ENCODE assay signal across 22 mouse cellular contexts in genomic region chr2:148719271-148719995, GRCm38 (mm10). TPM values are rescaled to one million over a fixed set of nuclear protein-coding genes. Genes with fewer than 3 reads are reported as not detected.
A peak's percentile ranks its signal among the peaks of the same experiment; 100 is the strongest.
DNase-seq lines count a peak whose midpoint lies in the region; ATAC-seq lines count a peak whose summit lies in the region.
"Had no signal": no experiment of that assay in that cellular context is flagged by ENCODE, and none has a peak within 500 bp of the region (broad histone marks: within the 10 kb centered on the region; RNA-seq: fewer than 3 reads in every experiment).

No protein-coding gene starts in this region.

- H3K27me3 ChIP-seq in heart, embryonic 15.5 days, result no peaks in the 10 kb centered on the region
- H3K27me3 ChIP-seq in heart, embryonic 11.5 days (ENCODE audit: control insufficient read depth, insufficient read depth, low read length), result no peaks in the 10 kb centered on the region
- no peaks in the 10 kb centered on the region for H3K27me3 ChIP-seq in neural tube, embryonic 13.5 days
- H3K27me3 ChIP-seq: forebrain, embryonic 13.5 days; heart, embryonic 12.5 days; kidney, embryonic 15.5 days; midbrain, embryonic 15.5 days had no signal

- no peak overlapping the region for H3K4me3 ChIP-seq in heart, embryonic 15.5 days
- no peak overlapping the region for H3K4me3 ChIP-seq in heart, embryonic 11.5 days (ENCODE audit: low read depth, low read length)
- no peak overlapping the region for H3K4me3 ChIP-seq in neural tube, embryonic 13.5 days
- H3K4me3 ChIP-seq: forebrain, embryonic 13.5 days; heart, embryonic 12.5 days; kidney, embryonic 15.5 days; midbrain, embryonic 15.5 days had no signal

- no peak overlapping the region for H3K4me2 ChIP-seq in heart, embryonic 15.5 days
- no peak overlapping the region for H3K4me2 ChIP-seq in heart, embryonic 11.5 days
- no peak overlapping the region for H3K4me2 ChIP-seq in neural tube, embryonic 13.5 days
- H3K4me2 ChIP-seq: forebrain, embryonic 13.5 days; heart, embryonic 12.5 days; kidney, embryonic 15.5 days; midbrain, embryonic 15.5 days had no signal

- no peak overlapping the region for H3K9ac ChIP-seq in heart, embryonic 15.5 days
- no peak overlapping the region for H3K9ac ChIP-seq in heart, embryonic 11.5 days (ENCODE audit: low read depth, low read length)
- H3K9ac ChIP-seq in neural tube, embryonic 13.5 days, result no peak overlapping the region
- H3K9ac ChIP-seq: forebrain, embryonic 13.5 days; heart, embryonic 12.5 days; kidney, embryonic 15.5 days; midbrain, embryonic 15.5 days had no signal

- H3K27ac ChIP-seq in heart, embryonic 15.5 days, result no peak overlapping the region
- H3K27ac ChIP-seq in heart, embryonic 11.5 days (ENCODE audit: low read depth, low read length), result no peak overlapping the region
- no peak overlapping the region; the same call in 1 of the 2 replicates for H3K27ac ChIP-seq in neural tube, embryonic 13.5 days (replicated peaks)
- H3K27ac ChIP-seq: forebrain, embryonic 13.5 days; kidney, embryonic 15.5 days; midbrain, embryonic 15.5 days had no signal

- no peaks in the 10 kb centered on the region for H3K9me3 ChIP-seq in heart, embryonic 15.5 days (replicated peaks)
- H3K9me3 ChIP-seq in heart, embryonic 11.5 days (replicated peaks; ENCODE audit: control insufficient read depth, low read length), result no peaks in the 10 kb centered on the region
- no peaks in the 10 kb centered on the region for H3K9me3 ChIP-seq in neural tube, embryonic 13.5 days
- H3K9me3 ChIP-seq: forebrain, embryonic 13.5 days; heart, embryonic 12.5 days; kidney, embryonic 15.5 days; midbrain, embryonic 15.5 days had no signal

- DNase-seq in Muller cell, postnatal 12 days (ENCODE audit: inconsistent ontology term), result peak; percentile 6
- no peak for DNase-seq in thymus, postnatal 36 days
- DNase-seq in kidney, postnatal 4 days, result no peak
- DNase-seq: right cerebral cortex, adult 18-20 months; spleen, adult 18-20 months had no signal

- WGBS in heart, embryonic 15.5 days, result 66% methylated on average over 2 of the region's 2 CpGs
- 69% methylated on average over 2 of the region's 2 CpGs for WGBS in heart, embryonic 11.5 days (ENCODE audit: insufficient replicate concordance)
- WGBS in neural tube, embryonic 13.5 days, result 53% methylated on average over 2 of the region's 2 CpGs

- 0 out of 2 replicates have a peak, but pooled peaks have one; percentile 48 for ATAC-seq in heart, embryonic 15.5 days (replicated peaks; ENCODE audit: insufficient number of reproducible peaks, insufficient read depth, low FRiP score, low read depth)
- no peak for ATAC-seq in heart, embryonic 11.5 days (replicated peaks; ENCODE audit: insufficient number of reproducible peaks, low FRiP score, low TSS enrichment)
- ATAC-seq in common myeloid progenitor, adult 5-6 weeks (replicated peaks; ENCODE audit: low read depth, poor library complexity, severe bottlenecking), result peak; percentile 54; the same call in 1 of the 2 replicates
- peak; percentile 68 for ATAC-seq in neural tube, embryonic 13.5 days (ENCODE audit: low read depth)
- ATAC-seq: forebrain, embryonic 13.5 days; inflammation-experienced regulatory T-cells, adult 6 months; midbrain, embryonic 15.5 days had no signal

- H3K36me3 ChIP-seq in heart, embryonic 15.5 days, result no peaks in the 10 kb centered on the region
- no peaks in the 10 kb centered on the region for H3K36me3 ChIP-seq in heart, embryonic 11.5 days (ENCODE audit: control insufficient read depth, insufficient read depth, low read length)
- H3K36me3 ChIP-seq in neural tube, embryonic 13.5 days, result no peaks in the 10 kb centered on the region
- H3K36me3 ChIP-seq: heart, embryonic 12.5 days; kidney, embryonic 15.5 days; midbrain, embryonic 15.5 days had no signal

- H3K4me1 ChIP-seq in heart, embryonic 15.5 days (replicated peaks), result peaks cover 14% of the 10 kb centered on the region; the same call in 1 of the 2 replicates
- 0 out of 2 replicates have a peak, but pooled peaks cover 6% of the 10 kb centered on the region for H3K4me1 ChIP-seq in heart, embryonic 11.5 days (ENCODE audit: control insufficient read depth, insufficient read depth, low read length)
- H3K4me1 ChIP-seq in neural tube, embryonic 13.5 days (replicated peaks), result peaks cover 8% of the 10 kb centered on the region
- H3K4me1 ChIP-seq: forebrain, embryonic 13.5 days; kidney, embryonic 15.5 days; midbrain, embryonic 15.5 days had no signal

RNA-seq across cellular contexts. Expression of gene Napb, which starts 12.8 kb away (rescaled TPM):
- 2.5 and 3.3 TPM in 2 replicates for polyA plus RNA-seq in heart, embryonic 15.5 days (2015; fragmentation: Nextera tagmentation; extraction: Ambion mirVana)
- polyA plus RNA-seq in heart, embryonic 11.5 days (2014; fragmentation: Nextera tagmentation; extraction: Ambion mirVana), result 2.2 and 2.4 TPM in 2 replicates
- 1.1 and 2.1 TPM in 2 replicates for total RNA-seq in common myeloid progenitor, adult 5-6 weeks (2017)
- polyA plus RNA-seq in neural tube, embryonic 13.5 days (2015; fragmentation: Nextera tagmentation; extraction: Ambion mirVana), result 50.0 and 54.0 TPM in 2 replicates

RNA-seq across cellular contexts. Expression of gene Cstl1, which starts 30.7 kb away (rescaled TPM):
- not detected in 2 replicates for polyA plus RNA-seq in heart, embryonic 15.5 days (2015; fragmentation: Nextera tagmentation; extraction: Ambion mirVana)
- polyA plus RNA-seq in heart, embryonic 11.5 days (2014; fragmentation: Nextera tagmentation; extraction: Ambion mirVana), result not detected in 2 replicates
- total RNA-seq in common myeloid progenitor, adult 5-6 weeks (2017), result not detected in 2 replicates
- not detected in 2 replicates for polyA plus RNA-seq in neural tube, embryonic 13.5 days (2015; fragmentation: Nextera tagmentation; extraction: Ambion mirVana)
- total RNA-seq: gastrocnemius, adult 18-20 months; left cerebral cortex, postnatal 10 days had no signal
- polyA plus RNA-seq: forebrain, embryonic 13.5 days; heart, embryonic 12.5 days; hindbrain, embryonic 11.5 days; inflammation-experienced regulatory T-cells, adult 6 months; kidney, embryonic 15.5 days; limb, embryonic 14.5 days; liver, embryonic 16.5 days; midbrain, embryonic 15.5 days; stomach, embryonic 16.5 days had no signal

RNA-seq across cellular contexts. Expression of gene Gzf1, which starts 38.6 kb away (rescaled TPM):
- 14.3 and 15.1 TPM in 2 replicates for polyA plus RNA-seq in heart, embryonic 15.5 days (2015; fragmentation: Nextera tagmentation; extraction: Ambion mirVana)
- polyA plus RNA-seq in heart, embryonic 11.5 days (2014; fragmentation: Nextera tagmentation; extraction: Ambion mirVana), result 14.7 and 16.2 TPM in 2 replicates
- 14.1 and 20.6 TPM in 2 replicates for total RNA-seq in common myeloid progenitor, adult 5-6 weeks (2017)
- polyA plus RNA-seq in neural tube, embryonic 13.5 days (2015; fragmentation: Nextera tagmentation; extraction: Ambion mirVana), result 14.6 and 18.2 TPM in 2 replicates

RNA-seq across cellular contexts. Expression of gene Nxt1, which starts 47.0 kb away (rescaled TPM):
- 41.0 and 50.5 TPM in 2 replicates for polyA plus RNA-seq in heart, embryonic 15.5 days (2015; fragmentation: Nextera tagmentation; extraction: Ambion mirVana)
- polyA plus RNA-seq in heart, embryonic 11.5 days (2014; fragmentation: Nextera tagmentation; extraction: Ambion mirVana), result 71.3 and 71.6 TPM in 2 replicates
- total RNA-seq in common myeloid progenitor, adult 5-6 weeks (2017), result 34.9 and 40.3 TPM in 2 replicates
- 49.2 and 56.4 TPM in 2 replicates for polyA plus RNA-seq in neural tube, embryonic 13.5 days (2015; fragmentation: Nextera tagmentation; extraction: Ambion mirVana)

RNA-seq across cellular contexts. Expression of gene Cst11, which starts 51.9 kb away (rescaled TPM):
- polyA plus RNA-seq in heart, embryonic 15.5 days (2015; fragmentation: Nextera tagmentation; extraction: Ambion mirVana), result not detected in 2 replicates
- not detected in 2 replicates for polyA plus RNA-seq in heart, embryonic 11.5 days (2014; fragmentation: Nextera tagmentation; extraction: Ambion mirVana)
- not detected in 2 replicates for total RNA-seq in common myeloid progenitor, adult 5-6 weeks (2017)
- polyA plus RNA-seq in neural tube, embryonic 13.5 days (2015; fragmentation: Nextera tagmentation; extraction: Ambion mirVana), result not detected in 2 replicates
- total RNA-seq: gastrocnemius, adult 18-20 months; layer of hippocampus, adult 8-10 months; left cerebral cortex, postnatal 10 days had no signal
- polyA plus RNA-seq: cortical plate, adult 2 months; forebrain, embryonic 13.5 days; heart, embryonic 12.5 days; hindbrain, embryonic 11.5 days; inflammation-experienced regulatory T-cells, adult 6 months; kidney, embryonic 15.5 days; limb, embryonic 14.5 days; liver, embryonic 16.5 days; midbrain, embryonic 15.5 days; stomach, embryonic 16.5 days had no signal

Comparison
In these comparisons a context has a peak if more than half of its experiments do, and no peak if none do; other contexts are left out.
1. RNA of gene Napb, which starts 12.8 kb away (polyA plus RNA-seq): 50.0 to 54.0 TPM in neural tube, embryonic 13.5 days; 2.5 to 3.3 TPM in heart, embryonic 15.5 days and 2.2 to 2.4 TPM in heart, embryonic 11.5 days; every median in the first group is over 10 times any median in the second.